Mouse (Mus musculus): ENCODE data around the gene Gm37240.

GRCm38 (mm10) chr3:85907136-85907535 lies 19.8 kb upstream of the Gm37240 start:
- no peak for TF ChIP-seq CTCF (IDR thresholded peaks at IDR 0.05; ENCODE audit: insufficient read depth, low read depth, low read length)
- no peak for TF ChIP-seq POLR2A (IDR thresholded peaks at IDR 0.05; ENCODE audit: insufficient read depth, low read depth, low read length)

All from olfactory bulb, adult 2 months (tissue).